13 mouse cellular contexts compared by ENCODE assay signal in the genomic region with DNA sequence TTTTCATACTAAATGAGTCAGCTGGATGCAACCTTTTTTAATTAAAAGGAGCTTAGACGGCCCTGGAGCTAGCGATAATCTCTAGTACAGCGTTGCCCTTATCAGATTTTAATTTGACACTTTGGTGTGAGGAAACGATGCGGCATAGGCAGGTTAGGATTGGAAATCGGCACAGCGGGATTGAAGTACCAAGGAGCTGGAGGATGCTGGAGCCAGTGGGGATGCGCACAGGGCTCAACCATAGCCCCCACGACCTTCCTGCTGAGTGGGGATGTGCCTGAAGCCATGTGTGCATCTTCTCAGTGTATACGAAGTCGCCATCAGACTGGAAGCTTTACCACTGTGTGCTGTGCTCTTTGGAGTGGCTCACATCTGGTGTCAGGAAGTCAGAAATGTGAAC.
DNase-seq lines count a peak whose midpoint lies in the region; ATAC-seq and TF ChIP-seq lines count a peak whose summit lies in the region.
"Had no signal": no experiment of that assay in that cellular context is flagged by ENCODE, and none has a peak within 500 bp of the region (broad histone marks: within the 10 kb centered on the region; RNA-seq: fewer than 3 reads in every experiment).

No protein-coding gene starts in this region.

- H3K36me3 ChIP-seq in heart, embryonic 11.5 days (ENCODE audit: control insufficient read depth, insufficient read depth, low read length), result no peaks in the 10 kb centered on the region
- no peaks in the 10 kb centered on the region for H3K36me3 ChIP-seq in midbrain, embryonic 12.5 days
- 0 out of 2 replicates have a peak, but pooled peaks cover 3% of the 10 kb centered on the region for H3K36me3 ChIP-seq in midbrain, postnatal 0 days (ENCODE audit: insufficient read depth, low read length)
- H3K36me3 ChIP-seq in forebrain, embryonic 14.5 days (ENCODE audit: control insufficient read depth, insufficient read depth, low read length), result no peaks in the 10 kb centered on the region
- no peaks in the 10 kb centered on the region for H3K36me3 ChIP-seq in neural tube, embryonic 14.5 days (ENCODE audit: control insufficient read depth, insufficient read depth, low read length)

- no peak for TF ChIP-seq CTCF in midbrain, postnatal 0 days (IDR thresholded peaks at IDR 0.05)

- peak overlapping the region; percentile 60 for H3K4me2 ChIP-seq in heart, embryonic 11.5 days
- H3K4me2 ChIP-seq in midbrain, embryonic 12.5 days (replicated peaks), result peak overlapping the region; percentile 9; the same call in 1 of the 2 replicates
- H3K4me2 ChIP-seq in midbrain, postnatal 0 days (ENCODE audit: low read depth, low read length, poor library complexity, severe bottlenecking), result no peak overlapping the region
- H3K4me2 ChIP-seq in forebrain, embryonic 14.5 days (ENCODE audit: low read length), result no peak overlapping the region
- H3K4me2 ChIP-seq in neural tube, embryonic 14.5 days (ENCODE audit: low read depth, low read length), result no peak overlapping the region
- H3K4me2 ChIP-seq: liver, embryonic 11.5 days had no signal

- 30% methylated on average over 11 of the region's 11 CpGs for WGBS in heart, embryonic 11.5 days (ENCODE audit: insufficient replicate concordance)
- 21% methylated on average over 11 of the region's 11 CpGs for WGBS in midbrain, embryonic 12.5 days
- 23% methylated on average over 11 of the region's 11 CpGs for WGBS in midbrain, postnatal 0 days
- 18% methylated on average over 11 of the region's 11 CpGs for WGBS in forebrain, embryonic 14.5 days
- 47% methylated on average over 11 of the region's 11 CpGs for whole genome bisulfite sequencing in neural tube, embryonic 14.5 days

- no peak for DNase-seq in heart, postnatal 36 days
- DNase-seq in midbrain, postnatal 0 days (ENCODE audit: low spot score), result no peak
- peak; percentile 26 for DNase-seq in forebrain, embryonic 14.5 days (ENCODE audit: low spot score)
- no peak for DNase-seq in spleen, postnatal 36 days (ENCODE audit: low spot score in 2 of 2)
- DNase-seq in gastrocnemius, adult 18-20 months (ENCODE audit: low spot score), result no peak
- DNase-seq: cerebellum, adult 18-20 months; kidney, adult 18-20 months; right cerebral cortex, postnatal 14 days; thymus, postnatal 14 days had no signal

- intact Hi-C loops in heart, postnatal 36 days (cut with DNase I), result no loop called here

- H3K9ac ChIP-seq in heart, embryonic 11.5 days (ENCODE audit: low read depth, low read length), result peak overlapping the region; percentile 62; the same call in 1 of the 2 replicates
- no peak overlapping the region for H3K9ac ChIP-seq in midbrain, embryonic 12.5 days (replicated peaks)
- H3K9ac ChIP-seq in midbrain, postnatal 0 days (replicated peaks; ENCODE audit: low read length, poor library complexity, severe bottlenecking), result no peak overlapping the region
- peak overlapping the region; percentile 21; the same call in 1 of the 2 replicates for H3K9ac ChIP-seq in forebrain, embryonic 14.5 days (ENCODE audit: low read length)
- H3K9ac ChIP-seq in neural tube, embryonic 14.5 days (replicated peaks; ENCODE audit: low read depth, low read length), result no peak overlapping the region

- no peak overlapping the region for H3K27ac ChIP-seq in heart, embryonic 11.5 days (ENCODE audit: low read depth, low read length)
- no peak overlapping the region for H3K27ac ChIP-seq in midbrain, embryonic 12.5 days (replicated peaks)
- H3K27ac ChIP-seq in midbrain, postnatal 0 days (ENCODE audit: low read depth, low read length), result no peak overlapping the region
- H3K27ac ChIP-seq in forebrain, embryonic 14.5 days (ENCODE audit: low read depth, low read length), result 0 out of 2 replicates have a peak overlapping the region, but pooled peaks have one; percentile 9
- no peak overlapping the region for H3K27ac ChIP-seq in neural tube, embryonic 14.5 days (ENCODE audit: low read depth, low read length)

- no peak for ATAC-seq in heart, embryonic 11.5 days (replicated peaks; ENCODE audit: insufficient number of reproducible peaks, low FRiP score, low TSS enrichment)
- ATAC-seq in midbrain, embryonic 12.5 days (ENCODE audit: low FRiP score, low read depth), result 0 out of 2 replicates have a peak, but pooled peaks have one; percentile 23
- no peak for ATAC-seq in midbrain, postnatal 0 days (ENCODE audit: low FRiP score)
- ATAC-seq in forebrain, embryonic 14.5 days, result peak; percentile 29; the same call in 1 of the 2 replicates
- ATAC-seq in neural tube, embryonic 14.5 days (ENCODE audit: low read depth), result peak; percentile 34; the same call in 1 of the 2 replicates

- H3K4me1 ChIP-seq in heart, embryonic 11.5 days (ENCODE audit: control insufficient read depth, insufficient read depth, low read length), result no peaks in the 10 kb centered on the region; the same call in 1 of the 2 replicates
- H3K4me1 ChIP-seq in midbrain, embryonic 12.5 days, result peaks cover 4% of the 10 kb centered on the region; the same call in 1 of the 2 replicates
- H3K4me1 ChIP-seq in midbrain, postnatal 0 days (ENCODE audit: insufficient read depth, low read length), result no peaks in the 10 kb centered on the region
- 0 out of 2 replicates have a peak, but pooled peaks cover 2% of the 10 kb centered on the region for H3K4me1 ChIP-seq in forebrain, embryonic 14.5 days (ENCODE audit: control insufficient read depth, insufficient read depth, low read length)
- H3K4me1 ChIP-seq in neural tube, embryonic 14.5 days (ENCODE audit: control insufficient read depth, insufficient read depth, low read length), result no peaks in the 10 kb centered on the region

- peak overlapping the region; percentile 25 for H3K4me3 ChIP-seq in heart, embryonic 11.5 days (ENCODE audit: low read depth, low read length)
- no peak overlapping the region for H3K4me3 ChIP-seq in midbrain, embryonic 12.5 days
- no peak overlapping the region for H3K4me3 ChIP-seq in midbrain, postnatal 0 days (ENCODE audit: low read depth, low read length)
- no peak overlapping the region for H3K4me3 ChIP-seq in forebrain, embryonic 14.5 days (ENCODE audit: low read depth, low read length)
- no peak overlapping the region for H3K4me3 ChIP-seq in neural tube, embryonic 14.5 days (ENCODE audit: low read depth, low read length)

- H3K9me3 ChIP-seq in heart, embryonic 11.5 days (replicated peaks; ENCODE audit: control insufficient read depth, low read length), result no peaks in the 10 kb centered on the region
- no peaks in the 10 kb centered on the region for H3K9me3 ChIP-seq in midbrain, embryonic 12.5 days
- H3K9me3 ChIP-seq in midbrain, postnatal 0 days (ENCODE audit: low read length), result no peaks in the 10 kb centered on the region
- H3K9me3 ChIP-seq in forebrain, embryonic 14.5 days (replicated peaks; ENCODE audit: control insufficient read depth, low read length), result no peaks in the 10 kb centered on the region
- H3K9me3 ChIP-seq in neural tube, embryonic 14.5 days (ENCODE audit: control insufficient read depth, low read length), result no peaks in the 10 kb centered on the region

- H3K27me3 ChIP-seq in heart, embryonic 11.5 days (ENCODE audit: control insufficient read depth, insufficient read depth, low read length), result no peaks in the 10 kb centered on the region
- H3K27me3 ChIP-seq in midbrain, embryonic 12.5 days, result no peaks in the 10 kb centered on the region
- H3K27me3 ChIP-seq in midbrain, postnatal 0 days (ENCODE audit: insufficient read depth, low read length), result no peaks in the 10 kb centered on the region
- no peaks in the 10 kb centered on the region for H3K27me3 ChIP-seq in forebrain, embryonic 14.5 days (replicated peaks; ENCODE audit: control insufficient read depth, insufficient read depth, low read length)
- no peaks in the 10 kb centered on the region for H3K27me3 ChIP-seq in neural tube, embryonic 14.5 days (ENCODE audit: control insufficient read depth, insufficient read depth, low read length)

Comparison
In these comparisons a context has a peak if more than half of its experiments do, and no peak if none do; other contexts are left out.
1. ATAC-seq: peak in midbrain, embryonic 12.5 days (single experiment), forebrain, embryonic 14.5 days (single experiment) and neural tube, embryonic 14.5 days (single experiment); none in heart, embryonic 11.5 days (single experiment) and midbrain, postnatal 0 days (single experiment).
2. H3K4me2 ChIP-seq: peak in heart, embryonic 11.5 days (single experiment) and midbrain, embryonic 12.5 days (single experiment); none in midbrain, postnatal 0 days (single experiment), forebrain, embryonic 14.5 days (single experiment) and neural tube, embryonic 14.5 days (single experiment).
3. H3K9ac ChIP-seq: peak in heart, embryonic 11.5 days (single experiment) and forebrain, embryonic 14.5 days (single experiment); none in midbrain, embryonic 12.5 days (single experiment), midbrain, postnatal 0 days (single experiment) and neural tube, embryonic 14.5 days (single experiment).